Mouse (Mus musculus) liver, embryonic 14.5 days (tissue): ENCODE results near the gene Ttc38.

Experiments used
- CTCF ChIP-seq: IDR thresholded peaks from 2 replicates; pipeline ENCODE4 v1.5.1; 2016; ENCODE audit warnings: antibody characterized with exemption, low read depth, control low read depth
- EP300 ChIP-seq: IDR thresholded peaks from 2 replicates; pipeline ENCODE4 v1.6.1; 2016; ENCODE audit warnings: antibody characterized with exemption, low read depth

- no peak for TF ChIP-seq CTCF
- no peak for TF ChIP-seq EP300
These were observed 24.7 kb upstream of the Ttc38 start for GRCm38 (mm10) chr15:85807404-85807803.
